Mouse (Mus musculus) liver, embryonic 14.5 days (tissue): ENCODE measurements around the gene 4933427D14Rik. TPM values are rescaled to one million over a fixed set of nuclear protein-coding genes. Genes with fewer than 3 reads are reported as not detected.

ENCODE experiments used
- ATAC-seq: fragments of 200-750 bp; cut with Nextera tagmentation; 2 replicates; pipeline ENCODE4 v1.8.0; 2017; ENCODE audit warnings: moderate number of reproducible peaks, mild to moderate bottlenecking, moderate library complexity; ENCODE audit not compliant: insufficient read depth
- DNase-seq, 3 experiments: peaks; one replicate each; pipeline ENCODE4 v3.0.0-alpha.2; 2012 to 2013; ENCODE audit warnings: low read depth in 3 of 3, low spot score in 3 of 3
- H3K27ac ChIP-seq: fragments of 300-500 bp; sonication (generic); 2 replicates; pipeline ENCODE4 v1.5.1; 2014; ENCODE audit warnings: moderate library complexity, mild to moderate bottlenecking, control low read depth, inconsistent platforms
- H3K27me3 ChIP-seq: fragments of 300-500 bp; sonication (generic); 2 replicates; pipeline ENCODE4 v1.6.1; 2014; ENCODE audit warnings: mild to moderate bottlenecking, low read length, moderate library complexity; ENCODE audit not compliant: control insufficient read depth, insufficient read depth
- H3K36me3 ChIP-seq: fragments of 300-500 bp; sonication (generic); replicated peaks from 2 replicates; pipeline ENCODE4 v1.6.1; 2014; ENCODE audit warnings: low read depth; ENCODE audit not compliant: control insufficient read depth, insufficient read depth
- H3K4me1 ChIP-seq, 2 experiments: fragments of 200-500 bp in 1 of 2; fragments of 300-500 bp in 1 of 2; sonication (generic) in 1 of 2; replicated peaks; 2 replicates each; pipeline ENCODE4 v1.6.1; 2012 to 2014; ENCODE audit warnings: antibody characterized with exemption in 1 of 2, inconsistent platforms in 1 of 2, low read length in 1 of 2; ENCODE audit not compliant: control insufficient read depth in 2 of 2, insufficient read depth in 2 of 2
- H3K4me2 ChIP-seq: fragments of 300-500 bp; sonication (generic); 2 replicates; pipeline ENCODE4 v1.6.1; 2014; ENCODE audit warnings: low read depth, mild to moderate bottlenecking, control low read depth, moderate library complexity
- H3K4me3 ChIP-seq, 2 experiments: fragments of 200-500 bp in 1 of 2; fragments of 300-500 bp in 1 of 2; sonication (generic) in 1 of 2; 2 replicates each; pipeline ENCODE4 v1.5.1; 2012 to 2014; ENCODE audit warnings: low read depth in 2 of 2, low read length in 2 of 2, mild to moderate bottlenecking in 2 of 2, control low read depth in 1 of 2, inconsistent platforms in 1 of 2, moderate library complexity in 1 of 2; ENCODE audit not compliant: insufficient read depth in 1 of 2
- H3K9ac ChIP-seq: fragments of 300-500 bp; sonication (generic); replicated peaks from 2 replicates; pipeline ENCODE4 v1.6.1; 2014; ENCODE audit warnings: mild to moderate bottlenecking, control low read depth, moderate library complexity
- H3K9me3 ChIP-seq: fragments of 300-500 bp; sonication (generic); 2 replicates; pipeline ENCODE4 v1.6.1; 2016; ENCODE audit warnings: low read length, mixed read lengths; ENCODE audit not compliant: control insufficient read depth
- CTCF ChIP-seq: IDR thresholded peaks from 2 replicates; pipeline ENCODE4 v1.5.1; 2016; ENCODE audit warnings: antibody characterized with exemption, low read depth, control low read depth
- EP300 ChIP-seq: IDR thresholded peaks from 2 replicates; pipeline ENCODE4 v1.6.1; 2016; ENCODE audit warnings: antibody characterized with exemption, low read depth
- WGBS: fragments of 180-500 bp; shearing (Covaris S2); extraction: QIAGEN DNeasy Blood & Tissue Kit; methylation state at CpG from one replicate; pipeline ENCODE4 v1.1.7; 2014; ENCODE audit not compliant: insufficient replicate concordance; 5-methylcytosine and 5-hydroxymethylcytosine counted together
- polyA plus RNA-seq, 2 experiments: library from polyadenylated mRNA; depleted of rRNA in 1 of 2; stranded (reverse) in 1 of 2; unstranded in 1 of 2; fragments of >200 nt; fragmentation: Nextera tagmentation in 1 of 2; extraction: Ambion mirVana in 1 of 2; gene quantifications; 2 replicates each; pipeline versions ENCODE4 v1.2.1 to v1.2.3; 2012 to 2014

4933427D14Rik gene
- polyA plus RNA-seq, 2 experiments, result 2.3 to 2.8 TPM

- Histone ChIP-seq H3K36me3 (no peaks in the 10 kb centered on the region), H3K9ac (no peak overlapping the region), H3K9me3 (no peaks in the 10 kb centered on the region), H3K4me2 (no peak overlapping the region), H3K4me3 (no peak overlapping the region), H3K4me1 (no peaks in the 10 kb centered on the region), H3K27me3 (no peaks in the 10 kb centered on the region), H3K27ac (no peak overlapping the region)
- WGBS, result 60% methylated on average over 6 of the region's 6 CpGs
- no peak for ATAC-seq
- no peak for DNase-seq
- TF ChIP-seq EP300 (no peak), CTCF (no peak)
Measured at GRCm38 (mm10) chr11:72120354-72120753, 86.9 kb downstream of the 4933427D14Rik start.

DNA sequence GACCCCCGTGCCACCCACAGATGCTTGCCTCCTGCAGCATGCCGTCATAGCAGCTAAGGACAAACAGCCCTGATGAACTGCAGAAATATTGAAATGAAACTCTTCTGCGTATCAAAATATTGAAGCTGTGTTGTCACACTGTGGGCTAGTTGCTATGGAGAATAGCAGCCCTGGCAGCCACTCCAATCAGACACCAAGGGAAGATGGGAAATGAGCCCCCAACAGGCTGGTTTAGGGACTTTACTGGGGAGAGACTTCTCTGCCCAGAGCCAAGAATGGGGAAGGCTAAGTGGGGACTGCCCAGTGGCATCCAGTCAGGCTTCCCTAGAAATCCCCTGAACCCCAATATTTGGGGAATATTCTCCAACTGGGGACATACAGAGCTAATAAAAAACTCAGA lies 88.6 kb downstream of the 4933427D14Rik start:
- Histone ChIP-seq H3K27ac (no peak overlapping the region), H3K9ac (no peak overlapping the region), H3K4me3 (no peak overlapping the region), H3K36me3 (no peaks in the 10 kb centered on the region), H3K27me3 (no peaks in the 10 kb centered on the region), H3K4me1 (no peaks in the 10 kb centered on the region), H3K9me3 (no peaks in the 10 kb centered on the region), H3K4me2 (no peak overlapping the region)
- no peak for ATAC-seq
- no peak for DNase-seq
- 69% methylated on average over 3 of the region's 3 CpGs for WGBS
- TF ChIP-seq CTCF (no peak), EP300 (no peak)

DNA sequence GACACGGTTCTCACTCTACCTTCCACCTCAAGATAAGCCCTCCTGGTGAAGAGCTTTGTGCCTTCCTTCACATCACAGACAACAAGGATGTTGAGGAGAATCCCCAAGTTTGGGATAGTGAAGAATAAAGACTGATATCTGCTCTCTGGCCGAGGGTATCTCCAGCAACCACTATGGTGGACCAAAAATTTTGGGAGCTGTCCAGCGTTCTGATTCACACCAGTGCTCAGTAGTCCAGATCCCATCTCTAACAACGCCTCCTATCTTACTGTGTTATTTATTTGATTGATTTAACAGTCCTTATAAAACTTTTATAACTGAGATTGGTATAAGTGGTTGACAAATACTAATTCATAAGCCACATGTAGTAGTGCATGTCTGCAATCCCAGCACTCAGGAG lies 94.0 kb downstream of the 4933427D14Rik start:
- DNase-seq, result no peak
- TF ChIP-seq EP300 (no peak), CTCF (no peak)
- 35% methylated on average over 4 of the region's 4 CpGs for WGBS

DNA sequence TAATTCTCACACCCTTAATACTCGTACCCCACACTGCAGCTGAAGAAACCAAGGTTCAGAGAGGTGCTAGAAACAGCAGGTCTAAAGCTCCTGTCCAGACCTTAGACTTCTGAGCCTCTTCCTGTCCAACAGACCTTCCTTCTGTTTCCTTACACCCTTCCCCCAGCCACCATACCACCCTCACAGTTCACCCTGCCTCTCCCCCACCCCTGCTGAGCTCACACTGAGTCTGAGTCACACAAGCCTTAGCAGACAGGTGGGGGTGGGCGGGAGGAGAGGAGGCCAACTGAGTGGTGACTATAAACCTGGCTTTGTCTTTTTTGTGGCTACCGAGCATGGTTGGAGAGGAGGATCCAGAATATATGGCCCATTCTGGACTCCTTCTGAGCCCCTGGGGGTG lies 96.5 kb downstream of the 4933427D14Rik start:
- no peaks in the 10 kb centered on the region for H3K9me3 ChIP-seq
- ATAC-seq (no peak), DNase-seq (no peak)
- 27% methylated on average over 3 of the region's 3 CpGs for WGBS
- TF ChIP-seq CTCF, result no peak
- TF ChIP-seq EP300, result no peak
- H3K4me2 ChIP-seq, result no peak overlapping the region
- no peak overlapping the region for H3K4me3 ChIP-seq
- no peaks in the 10 kb centered on the region for H3K27me3 ChIP-seq
- no peak overlapping the region for H3K27ac ChIP-seq
- H3K36me3 ChIP-seq, result no peaks in the 10 kb centered on the region
- no peaks in the 10 kb centered on the region for H3K4me1 ChIP-seq
- no peak overlapping the region for H3K9ac ChIP-seq

More for the DNA sequence above, 94.0 kb downstream of the 4933427D14Rik start:
- Histone ChIP-seq H3K27ac (no peak overlapping the region), H3K4me1 (no peaks in the 10 kb centered on the region), H3K9ac (no peak overlapping the region), H3K36me3 (no peaks in the 10 kb centered on the region), H3K4me2 (no peak overlapping the region), H3K9me3 (no peaks in the 10 kb centered on the region), H3K4me3 (no peak overlapping the region), H3K27me3 (no peaks in the 10 kb centered on the region)
- ATAC-seq, result no peak

DNA sequence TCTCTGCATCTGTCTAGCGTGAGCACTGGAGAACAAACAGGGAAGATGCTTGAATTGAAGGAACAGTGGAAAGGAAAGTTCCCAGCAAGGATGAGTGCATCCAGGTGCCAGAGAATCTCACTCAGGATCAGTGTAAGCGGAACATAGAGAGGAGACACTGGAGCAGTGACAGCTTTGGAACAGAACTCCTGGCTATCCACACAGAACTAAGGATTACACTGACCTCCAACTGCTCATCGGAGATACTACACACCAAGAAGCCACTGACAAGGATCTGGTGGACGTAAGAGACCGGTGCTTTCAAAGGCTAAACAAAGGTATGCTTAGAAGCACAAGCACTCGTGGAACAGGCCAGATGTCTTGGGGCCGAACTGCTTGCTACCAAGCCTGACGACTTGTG lies 103.0 kb downstream of the 4933427D14Rik start:
- no peak overlapping the region for H3K4me3 ChIP-seq
- DNase-seq (no peak), ATAC-seq (no peak)
- H3K36me3 ChIP-seq, result no peaks in the 10 kb centered on the region
- no peaks in the 10 kb centered on the region for H3K9me3 ChIP-seq
- no peak overlapping the region for H3K4me2 ChIP-seq
- TF ChIP-seq EP300 (no peak), CTCF (no peak)
- H3K27ac ChIP-seq, result no peak overlapping the region
- H3K27me3 ChIP-seq, result no peaks in the 10 kb centered on the region
- H3K4me1 ChIP-seq, result no peaks in the 10 kb centered on the region
- 55% methylated on average over 8 of the region's 8 CpGs for WGBS
- no peak overlapping the region for H3K9ac ChIP-seq

Other genes starting within 250 kb of the 4933427D14Rik start
- 0.11 TPM in 2 replicates for gene Aipl1, start 169.9 kb downstream of the 4933427D14Rik start, polyA plus RNA-seq (2012; rRNA removed)
- gene Aipl1, start 169.9 kb downstream of the 4933427D14Rik start, polyA plus RNA-seq (2014; fragmentation: Nextera tagmentation; extraction: Ambion mirVana), result 0.11 and 0.14 TPM in 2 replicates
- gene Pimreg, start 165.4 kb downstream of the 4933427D14Rik start, polyA plus RNA-seq (2012; rRNA removed), result 12.1 and 13.0 TPM in 2 replicates
- gene Pimreg, start 165.4 kb downstream of the 4933427D14Rik start, polyA plus RNA-seq (2014; fragmentation: Nextera tagmentation; extraction: Ambion mirVana), result 18.5 and 21.4 TPM in 2 replicates
- 0.09 and 0.13 TPM in 2 replicates for gene Pitpnm3, start 71.7 kb downstream of the 4933427D14Rik start, polyA plus RNA-seq (2012; rRNA removed)
- gene Pitpnm3, start 71.7 kb downstream of the 4933427D14Rik start, polyA plus RNA-seq (2014; fragmentation: Nextera tagmentation; extraction: Ambion mirVana), result 0.01 and 0.11 TPM in 2 replicates
- 0.08 and 0.09 TPM in 2 replicates for gene Gm43951, start 619 bp downstream of the 4933427D14Rik start, polyA plus RNA-seq (2012; rRNA removed)
- not detected in 2 replicates for gene Gm43951, start 619 bp downstream of the 4933427D14Rik start, polyA plus RNA-seq (2014; fragmentation: Nextera tagmentation; extraction: Ambion mirVana)
- 27.3 and 43.5 TPM in 2 replicates for gene Txndc17, start 88 bp upstream of the 4933427D14Rik start, polyA plus RNA-seq (2012; rRNA removed)
- 66.9 and 68.0 TPM in 2 replicates for gene Txndc17, start 88 bp upstream of the 4933427D14Rik start, polyA plus RNA-seq (2014; fragmentation: Nextera tagmentation; extraction: Ambion mirVana)
- gene Med31, start 8.1 kb upstream of the 4933427D14Rik start, polyA plus RNA-seq (2012; rRNA removed), result 6.0 and 8.5 TPM in 2 replicates
- 13.0 TPM in 2 replicates for gene Med31, start 8.1 kb upstream of the 4933427D14Rik start, polyA plus RNA-seq (2014; fragmentation: Nextera tagmentation; extraction: Ambion mirVana)
- not detected in 2 replicates for gene Slc13a5, start 59.8 kb upstream of the 4933427D14Rik start, polyA plus RNA-seq (2012; rRNA removed)
- gene Slc13a5, start 59.8 kb upstream of the 4933427D14Rik start, polyA plus RNA-seq (2014; fragmentation: Nextera tagmentation; extraction: Ambion mirVana), result not detected in 2 replicates
- gene Xaf1, start 94.2 kb upstream of the 4933427D14Rik start, polyA plus RNA-seq (2012; rRNA removed), result 0.64 and 1.6 TPM in 2 replicates
- gene Xaf1, start 94.2 kb upstream of the 4933427D14Rik start, polyA plus RNA-seq (2014; fragmentation: Nextera tagmentation; extraction: Ambion mirVana), result 1.7 TPM in 2 replicates
- not detected in 2 replicates for gene Fbxo39, start 107.0 kb upstream of the 4933427D14Rik start, polyA plus RNA-seq (2012; rRNA removed)
- not detected in 2 replicates for gene Fbxo39, start 107.0 kb upstream of the 4933427D14Rik start, polyA plus RNA-seq (2014; fragmentation: Nextera tagmentation; extraction: Ambion mirVana)
- not detected in 2 replicates for gene Tekt1, start 155.0 kb upstream of the 4933427D14Rik start, polyA plus RNA-seq (2012; rRNA removed)
- not detected in 2 replicates for gene Tekt1, start 155.0 kb upstream of the 4933427D14Rik start, polyA plus RNA-seq (2014; fragmentation: Nextera tagmentation; extraction: Ambion mirVana)
- 1.1 and 1.3 TPM in 2 replicates for gene Smtnl2, start 204.3 kb upstream of the 4933427D14Rik start, polyA plus RNA-seq (2012; rRNA removed)
- gene Smtnl2, start 204.3 kb upstream of the 4933427D14Rik start, polyA plus RNA-seq (2014; fragmentation: Nextera tagmentation; extraction: Ambion mirVana), result 0.85 and 0.86 TPM in 2 replicates
- gene Ggt6, start 228.1 kb upstream of the 4933427D14Rik start, polyA plus RNA-seq (2012; rRNA removed), result 0.10 and 0.18 TPM in 2 replicates
- gene Ggt6, start 228.1 kb upstream of the 4933427D14Rik start, polyA plus RNA-seq (2014; fragmentation: Nextera tagmentation; extraction: Ambion mirVana), result 0.25 and 0.38 TPM in 2 replicates
- 31.0 and 56.3 TPM in 2 replicates for gene Mybbp1a, start 233.9 kb upstream of the 4933427D14Rik start, polyA plus RNA-seq (2012; rRNA removed)
- gene Mybbp1a, start 233.9 kb upstream of the 4933427D14Rik start, polyA plus RNA-seq (2014; fragmentation: Nextera tagmentation; extraction: Ambion mirVana), result 65.5 and 72.6 TPM in 2 replicates